Mouse (Mus musculus): ENCODE data around the gene AL731706.1. TPM values are rescaled to one million over a fixed set of nuclear protein-coding genes. Genes with fewer than 3 reads are reported as not detected.
"Not testable (repeated sequence)": the region's sequence is repeated elsewhere in the genome, so short reads cannot be mapped to it uniquely, and the experiment has no call there.

AL731706.1 gene
- polyA plus RNA-seq, 1 experiment from 2014 or later = 45.6 TPM

GRCm38 (mm10) chr2:136911958-136912411, 20.8 kb upstream of the AL731706.1 start:
- Histone ChIP-seq H3K27me3 (replicated peaks; ENCODE audit: control insufficient read depth, insufficient read depth, low read length) (no peaks in the 10 kb centered on the region), H3K27ac (ENCODE audit: low read length) (peak overlapping the region; percentile 4), H3K9me3 (ENCODE audit: control insufficient read depth, low read length) (no peaks in the 10 kb centered on the region), H3K4me2 (ENCODE audit: low read depth, low read length) (no peak overlapping the region), H3K4me1 (ENCODE audit: control insufficient read depth, insufficient read depth, low read length) (peaks cover 2% of the 10 kb centered on the region; the same call in 1 of the 2 replicates), H3K36me3 (ENCODE audit: control insufficient read depth, insufficient read depth, low read length) (no peaks in the 10 kb centered on the region), H3K4me3 (ENCODE audit: low read length) (no peak overlapping the region), H3K9ac (ENCODE audit: low read depth, low read length) (no peak overlapping the region)
- ATAC-seq = peak; percentile 48
- 32% methylated on average over 4 of the region's 4 CpGs for WGBS

DNA sequence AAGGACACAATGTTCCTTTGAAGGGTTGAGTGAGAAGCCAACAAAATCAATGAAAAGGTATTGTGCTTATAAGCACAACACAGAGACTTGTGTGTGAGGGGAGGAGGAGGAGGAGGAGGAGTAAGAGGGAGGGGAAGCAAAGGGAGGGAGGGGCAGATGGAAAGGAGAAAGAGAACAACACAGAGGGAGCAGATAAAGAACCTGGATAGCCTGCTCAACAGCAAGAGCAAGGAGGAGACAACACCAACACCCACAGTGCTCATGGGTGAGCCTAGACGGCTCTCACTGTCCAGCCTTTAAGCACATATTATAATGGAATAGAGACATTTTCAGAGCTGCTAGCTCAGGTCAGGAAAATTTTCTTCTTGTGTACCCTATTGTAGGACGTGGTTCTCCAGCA, 18.1 kb upstream of the AL731706.1 start:
- Histone ChIP-seq H3K9me3 (ENCODE audit: control insufficient read depth, low read length) (no peaks in the 10 kb centered on the region), H3K9ac (ENCODE audit: low read depth, low read length) (no peak overlapping the region), H3K27me3 (replicated peaks; ENCODE audit: control insufficient read depth, insufficient read depth, low read length) (no peaks in the 10 kb centered on the region), H3K4me1 (ENCODE audit: control insufficient read depth, insufficient read depth, low read length) (peaks cover 2% of the 10 kb centered on the region; the same call in 1 of the 2 replicates), H3K4me3 (ENCODE audit: low read length) (no peak overlapping the region), H3K4me2 (ENCODE audit: low read depth, low read length) (no peak overlapping the region), H3K36me3 (ENCODE audit: control insufficient read depth, insufficient read depth, low read length) (0 out of 2 replicates have a peak, but pooled peaks cover 2% of the 10 kb centered on the region), H3K27ac (ENCODE audit: low read length) (no peak overlapping the region)
- ATAC-seq = no peak
- WGBS = 80% methylated on average over 2 of the region's 2 CpGs

DNA sequence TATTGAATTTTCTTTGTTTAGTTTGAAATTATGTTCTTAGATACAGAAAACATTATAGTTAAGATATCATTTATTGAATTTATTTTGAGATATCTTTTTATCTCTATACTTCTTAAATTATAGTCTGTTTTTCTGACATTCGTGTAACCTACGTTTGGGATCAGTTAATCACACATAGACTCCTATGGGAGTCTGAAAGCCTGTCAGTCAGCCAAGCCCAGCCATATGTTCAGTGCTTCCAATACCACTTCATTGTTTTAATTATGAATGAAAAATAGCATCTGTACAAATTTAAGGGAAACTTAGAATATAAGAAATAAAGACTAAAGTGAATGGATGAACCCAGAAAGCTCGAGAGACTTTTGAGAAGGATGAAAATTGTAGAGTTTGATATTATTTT, 17.4 kb upstream of the AL731706.1 start:
- Histone ChIP-seq H3K9me3 (ENCODE audit: control insufficient read depth, low read length) (no peaks in the 10 kb centered on the region), H3K4me2 (ENCODE audit: low read depth, low read length) (no peak overlapping the region), H3K36me3 (ENCODE audit: control insufficient read depth, insufficient read depth, low read length) (0 out of 2 replicates have a peak, but pooled peaks cover 2% of the 10 kb centered on the region), H3K27ac (ENCODE audit: low read length) (no peak overlapping the region), H3K4me3 (ENCODE audit: low read length) (no peak overlapping the region), H3K9ac (ENCODE audit: low read depth, low read length) (no peak overlapping the region), H3K4me1 (ENCODE audit: control insufficient read depth, insufficient read depth, low read length) (peaks cover 4% of the 10 kb centered on the region), H3K27me3 (replicated peaks; ENCODE audit: control insufficient read depth, insufficient read depth, low read length) (no peaks in the 10 kb centered on the region)
- no peak for ATAC-seq
- WGBS = 83% methylated on average over 3 of the region's 3 CpGs

- no peaks in the 10 kb centered on the region for H3K9me3 ChIP-seq (ENCODE audit: control insufficient read depth, low read length)
- H3K4me2 ChIP-seq (ENCODE audit: low read depth, low read length) = no peak overlapping the region
- H3K4me3 ChIP-seq (ENCODE audit: low read length) = no peak overlapping the region
- no peak overlapping the region for H3K27ac ChIP-seq (ENCODE audit: low read length)
- WGBS = 73% methylated on average over 2 of the region's 2 CpGs
- H3K27me3 ChIP-seq (replicated peaks; ENCODE audit: control insufficient read depth, insufficient read depth, low read length) = no peaks in the 10 kb centered on the region
- no peaks in the 10 kb centered on the region for H3K36me3 ChIP-seq (ENCODE audit: control insufficient read depth, insufficient read depth, low read length)
- no peak for ATAC-seq
- H3K9ac ChIP-seq (ENCODE audit: low read depth, low read length) = no peak overlapping the region
- peaks cover 8% of the 10 kb centered on the region for H3K4me1 ChIP-seq (ENCODE audit: control insufficient read depth, insufficient read depth, low read length)
Observed at GRCm38 (mm10) chr2:136896131-136896530, 4.9 kb upstream of the AL731706.1 start.

DNA sequence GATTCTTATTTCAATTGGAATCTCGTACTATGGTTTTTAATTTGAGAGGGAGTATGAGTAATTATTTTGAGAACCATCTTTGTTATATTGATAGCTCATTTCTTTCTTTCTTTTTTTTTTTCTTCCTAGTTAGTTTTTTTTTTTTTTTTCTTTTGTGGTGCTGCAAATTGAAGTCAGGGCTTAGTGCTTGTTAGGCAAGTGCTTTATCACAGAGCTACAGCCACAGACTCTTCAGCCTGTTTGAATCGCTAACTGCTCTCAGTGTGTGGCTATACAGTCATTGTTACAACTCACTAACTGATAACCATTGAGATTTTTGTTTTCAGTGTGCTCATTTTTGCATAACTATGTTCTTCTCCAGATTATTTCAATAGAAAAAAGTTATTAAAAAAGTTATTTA, 3.3 kb upstream of the AL731706.1 start:
- no peak for ATAC-seq
- 71% methylated on average over 2 of the region's 2 CpGs for WGBS
- H3K9ac ChIP-seq (ENCODE audit: low read depth, low read length) = no peak overlapping the region
- no peak overlapping the region for H3K4me2 ChIP-seq (ENCODE audit: low read depth, low read length)
- H3K27me3 ChIP-seq (replicated peaks; ENCODE audit: control insufficient read depth, insufficient read depth, low read length) = no peaks in the 10 kb centered on the region
- H3K4me1 ChIP-seq (ENCODE audit: control insufficient read depth, insufficient read depth, low read length) = peaks cover 11% of the 10 kb centered on the region
- H3K4me3 ChIP-seq (ENCODE audit: low read length) = no peak overlapping the region
- H3K27ac ChIP-seq (ENCODE audit: low read length) = no peak overlapping the region
- no peaks in the 10 kb centered on the region for H3K9me3 ChIP-seq (ENCODE audit: control insufficient read depth, low read length)
- no peaks in the 10 kb centered on the region for H3K36me3 ChIP-seq (ENCODE audit: control insufficient read depth, insufficient read depth, low read length)

DNA sequence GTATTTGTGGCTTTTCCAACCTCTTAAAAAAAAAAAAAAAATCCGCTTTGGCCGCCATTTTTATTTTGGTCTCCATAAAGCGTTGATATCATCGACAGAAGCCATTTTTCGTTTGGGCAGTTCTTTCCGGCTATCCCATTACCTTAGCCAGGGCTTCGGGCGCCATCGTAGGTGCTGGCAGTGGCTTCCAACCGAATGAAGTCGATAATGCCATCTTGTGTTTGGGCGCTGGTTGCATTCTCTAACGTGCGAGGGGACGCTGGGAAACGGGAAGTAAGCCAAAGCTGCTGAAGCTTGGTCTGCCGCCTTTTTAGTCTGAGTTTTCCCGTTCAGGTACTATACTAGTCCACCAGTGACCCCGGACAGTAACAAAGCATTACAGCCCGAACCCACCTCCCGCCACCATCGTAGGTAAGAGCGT, 772 bp upstream of the AL731706.1 start:
- H3K4me3 ChIP-seq (ENCODE audit: low read length) = peak overlapping the region; percentile 71
- H3K4me2 ChIP-seq (ENCODE audit: low read depth, low read length) = peak overlapping the region; percentile 38
- peak; percentile 84 for ATAC-seq
- peak overlapping the region; percentile 63 for H3K9ac ChIP-seq (ENCODE audit: low read depth, low read length)
- H3K4me1 ChIP-seq (ENCODE audit: control insufficient read depth, insufficient read depth, low read length) = peaks cover 14% of the 10 kb centered on the region
- no peaks in the 10 kb centered on the region for H3K27me3 ChIP-seq (replicated peaks; ENCODE audit: control insufficient read depth, insufficient read depth, low read length)
- under 1% methylated on average over 23 of the region's 23 CpGs for WGBS
- peak overlapping the region; percentile 23; the same call in 1 of the 2 replicates for H3K27ac ChIP-seq (ENCODE audit: low read length)
- H3K9me3 ChIP-seq (ENCODE audit: control insufficient read depth, low read length) = no peaks in the 10 kb centered on the region
- no peaks in the 10 kb centered on the region for H3K36me3 ChIP-seq (ENCODE audit: control insufficient read depth, insufficient read depth, low read length)

DNA sequence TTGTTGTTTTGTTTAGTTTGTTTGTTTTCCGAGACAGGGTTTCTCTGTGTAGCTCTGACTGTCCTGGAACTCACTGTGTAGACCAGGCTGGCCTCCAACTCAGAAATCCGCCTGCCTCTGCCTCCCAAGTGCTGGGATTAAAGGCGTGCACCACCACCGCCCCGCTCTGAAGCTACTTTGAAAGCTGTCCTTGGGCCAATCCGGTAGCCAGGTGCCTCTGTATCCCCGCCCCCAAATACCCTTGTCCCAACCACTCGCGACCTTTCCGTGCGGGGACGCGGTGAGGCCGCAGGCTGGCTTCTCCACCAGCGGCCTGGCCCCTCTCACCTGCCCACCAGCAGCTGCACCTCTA, 497 bp downstream of the AL731706.1 start:
- peak overlapping the region; percentile 93 for H3K27ac ChIP-seq (ENCODE audit: low read length)
- H3K9ac ChIP-seq (ENCODE audit: low read depth, low read length) = peak overlapping the region; percentile 79
- not testable (repeated sequence) for H3K4me1 ChIP-seq (ENCODE audit: control insufficient read depth, insufficient read depth, low read length); H3K36me3 ChIP-seq (ENCODE audit: control insufficient read depth, insufficient read depth, low read length); H3K27me3 ChIP-seq (replicated peaks; ENCODE audit: control insufficient read depth, insufficient read depth, low read length); H3K9me3 ChIP-seq (ENCODE audit: control insufficient read depth, low read length)
- peak overlapping the region; percentile 71 for H3K4me3 ChIP-seq (ENCODE audit: low read length)
- peak; percentile 73 for ATAC-seq
- WGBS = 5% methylated on average over 15 of the region's 15 CpGs
- H3K4me2 ChIP-seq (ENCODE audit: low read depth, low read length) = peak overlapping the region; percentile 28

- no peak for ATAC-seq
- no peak overlapping the region for H3K4me3 ChIP-seq (ENCODE audit: low read length)
- peaks cover 6% of the 10 kb centered on the region; the same call in 1 of the 2 replicates for H3K4me1 ChIP-seq (ENCODE audit: control insufficient read depth, insufficient read depth, low read length)
- no peaks in the 10 kb centered on the region for H3K9me3 ChIP-seq (ENCODE audit: control insufficient read depth, low read length)
- H3K4me2 ChIP-seq (ENCODE audit: low read depth, low read length) = no peak overlapping the region
- peaks cover 7% of the 10 kb centered on the region; the same call in 1 of the 2 replicates for H3K36me3 ChIP-seq (ENCODE audit: control insufficient read depth, insufficient read depth, low read length)
- H3K9ac ChIP-seq (ENCODE audit: low read depth, low read length) = no peak overlapping the region
- WGBS = 61% methylated on average over 4 of the region's 4 CpGs
- no peak overlapping the region for H3K27ac ChIP-seq (ENCODE audit: low read length)
- no peaks in the 10 kb centered on the region for H3K27me3 ChIP-seq (replicated peaks; ENCODE audit: control insufficient read depth, insufficient read depth, low read length)
Observed at GRCm38 (mm10) chr2:136886846-136887245, 4.3 kb downstream of the AL731706.1 start.

DNA sequence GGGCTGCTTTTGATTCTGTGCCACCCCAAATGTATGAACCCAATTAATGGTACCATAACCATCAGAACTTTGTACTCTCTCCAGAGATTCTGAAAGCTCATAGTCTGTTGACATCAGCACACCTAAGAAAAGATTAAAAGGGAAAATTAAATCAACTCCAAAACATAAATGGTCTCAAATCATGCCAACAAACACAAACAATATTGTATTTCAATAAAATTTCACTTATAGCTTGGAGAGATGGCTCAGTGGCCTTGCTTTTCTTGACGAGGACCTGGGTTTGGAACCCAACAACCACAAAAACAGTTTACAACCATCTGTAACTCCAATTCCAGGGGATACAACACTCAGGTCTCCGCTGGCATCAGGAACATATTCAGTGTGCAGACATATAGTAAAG, 5.6 kb downstream of the AL731706.1 start, which contains the start of gene AL731706.2:
TSS of gene AL731706.2 (minus strand) at position 101 of the 400 bp plus-strand sequence.
- Histone ChIP-seq H3K27ac (ENCODE audit: low read length) (no peak within 1 kb of the TSS), H3K27me3 (replicated peaks; ENCODE audit: control insufficient read depth, insufficient read depth, low read length) (no peaks in the 10 kb centered on the region), H3K4me2 (ENCODE audit: low read depth, low read length) (no peak within 1 kb of the TSS), H3K4me3 (ENCODE audit: low read length) (no peak within 1 kb of the TSS), H3K36me3 (ENCODE audit: control insufficient read depth, insufficient read depth, low read length) (peaks cover 12% of the 10 kb centered on the region; the same call in 1 of the 2 replicates), H3K9me3 (ENCODE audit: control insufficient read depth, low read length) (no peaks in the 10 kb centered on the region), H3K4me1 (ENCODE audit: control insufficient read depth, insufficient read depth, low read length) (peaks cover 6% of the 10 kb centered on the region; the same call in 1 of the 2 replicates), H3K9ac (ENCODE audit: low read depth, low read length) (no peak within 1 kb of the TSS)
- no peak for ATAC-seq
- 93% methylated on average over 2 of the region's 2 CpGs for WGBS

Measured in intestine, embryonic 16.5 days (tissue).